ENCODE assay signal across 9 mouse cellular contexts in genomic region chr2:49619719-49620522, GRCm38 (mm10). TPM values are rescaled to one million over a fixed set of nuclear protein-coding genes. Genes with fewer than 3 reads are reported as not detected.
DNase-seq lines count a peak whose midpoint lies in the region; ATAC-seq and TF ChIP-seq lines count a peak whose summit lies in the region.
"Had no signal": no experiment of that assay in that cellular context is flagged by ENCODE, and none has a peak within 500 bp of the region (broad histone marks: within the 10 kb centered on the region; RNA-seq: fewer than 3 reads in every experiment).

No protein-coding gene starts in this region.

- H3K9me3 ChIP-seq in lung, embryonic 15.5 days, result no peaks in the 10 kb centered on the region
- H3K9me3 ChIP-seq in forebrain, embryonic 10.5 days, result peaks cover 20% of the 10 kb centered on the region
- H3K9me3 ChIP-seq in kidney, postnatal 0 days (replicated peaks; ENCODE audit: low read length), result no peaks in the 10 kb centered on the region
- no peaks in the 10 kb centered on the region for H3K9me3 ChIP-seq in neural tube, embryonic 14.5 days (ENCODE audit: control insufficient read depth, low read length)

- peak; percentile 45; the same call in 1 of the 2 replicates for ATAC-seq in lung, embryonic 15.5 days (ENCODE audit: borderline replicate concordance, extremely low read depth, low FRiP score, low TSS enrichment)
- ATAC-seq in cerebellum, adult (ENCODE audit: insufficient number of reproducible peaks, low FRiP score, low TSS enrichment), result 0 out of 2 replicates have a peak, but pooled peaks have one; percentile 7
- no peak; the same call in 1 of the 2 replicates for ATAC-seq in kidney, postnatal 0 days (replicated peaks; ENCODE audit: low FRiP score, low read depth)
- ATAC-seq in neural tube, embryonic 14.5 days (ENCODE audit: low read depth), result peak; percentile 45

- H3K9ac ChIP-seq in lung, embryonic 15.5 days, result no peak overlapping the region; the same call in 1 of the 2 replicates
- peak overlapping the region; percentile 46; the same call in 1 of the 2 replicates for H3K9ac ChIP-seq in kidney, postnatal 0 days (ENCODE audit: low read depth, low read length)
- peak overlapping the region; percentile 98 for H3K9ac ChIP-seq in neural tube, embryonic 14.5 days (replicated peaks; ENCODE audit: low read depth, low read length)

- intact Hi-C loops in gastrocnemius, postnatal 14 days (cut with DNase I; ENCODE audit: low total_unique reads), result no loop called here

- DNase-seq in lung, postnatal 36 days, result no peak
- no peak for DNase-seq in forebrain, embryonic 10.5 days (ENCODE audit: extremely low spot score, low spot score)
- DNase-seq in kidney, postnatal 0 days (ENCODE audit: low spot score), result no peak
- DNase-seq in gastrocnemius, postnatal 14 days, result no peak
- no peak for DNase-seq in adrenal gland, postnatal 36 days

- H3K4me2 ChIP-seq in lung, embryonic 15.5 days, result peak overlapping the region; percentile 96
- H3K4me2 ChIP-seq in kidney, postnatal 0 days (ENCODE audit: low read length), result peak overlapping the region; percentile 94
- peak overlapping the region; percentile 54 for H3K4me2 ChIP-seq in neural tube, embryonic 14.5 days (ENCODE audit: low read depth, low read length)

- peak overlapping the region; percentile 61 for H3K4me3 ChIP-seq in lung, embryonic 15.5 days
- H3K4me3 ChIP-seq in forebrain, embryonic 10.5 days, result peak overlapping the region; percentile 98
- H3K4me3 ChIP-seq in kidney, postnatal 0 days (replicated peaks; ENCODE audit: low read depth, low read length), result peak overlapping the region; percentile 61
- H3K4me3 ChIP-seq in neural tube, embryonic 14.5 days (ENCODE audit: low read depth, low read length), result peak overlapping the region; percentile 94

- no peak overlapping the region for H3K27ac ChIP-seq in lung, embryonic 15.5 days
- peak overlapping the region; percentile 95 for H3K27ac ChIP-seq in forebrain, embryonic 10.5 days
- H3K27ac ChIP-seq in kidney, postnatal 0 days, result no peak overlapping the region
- peak overlapping the region; percentile 92 for H3K27ac ChIP-seq in neural tube, embryonic 14.5 days (ENCODE audit: low read depth, low read length)
- H3K27ac ChIP-seq: macrophage had no signal

- H3K36me3 ChIP-seq in lung, embryonic 15.5 days, result no peaks in the 10 kb centered on the region
- peaks cover 32% of the 10 kb centered on the region for H3K36me3 ChIP-seq in forebrain, embryonic 10.5 days (replicated peaks)
- H3K36me3 ChIP-seq in kidney, postnatal 0 days (ENCODE audit: insufficient read depth, low read length), result no peaks in the 10 kb centered on the region
- no peaks in the 10 kb centered on the region; the same call in 1 of the 2 replicates for H3K36me3 ChIP-seq in neural tube, embryonic 14.5 days (ENCODE audit: control insufficient read depth, insufficient read depth, low read length)

- peaks cover 35% of the 10 kb centered on the region for H3K27me3 ChIP-seq in lung, embryonic 15.5 days
- H3K27me3 ChIP-seq in forebrain, embryonic 10.5 days (ENCODE audit: poor library complexity, severe bottlenecking), result no peaks in the 10 kb centered on the region
- H3K27me3 ChIP-seq in kidney, postnatal 0 days (ENCODE audit: insufficient read depth, low read length), result peaks cover 4% of the 10 kb centered on the region; the same call in 1 of the 2 replicates
- peaks cover 2% of the 10 kb centered on the region; the same call in 1 of the 2 replicates for H3K27me3 ChIP-seq in neural tube, embryonic 14.5 days (ENCODE audit: control insufficient read depth, insufficient read depth, low read length)

- no peak for TF ChIP-seq CTCF in kidney, postnatal 0 days (IDR thresholded peaks at IDR 0.05; ENCODE audit: low read depth)

- whole genome bisulfite sequencing in lung, embryonic 15.5 days, result 2% methylated on average over 33 of the region's 33 CpGs
- WGBS in forebrain, embryonic 10.5 days, result under 1% methylated on average over 33 of the region's 33 CpGs
- whole genome bisulfite sequencing in kidney, postnatal 0 days, result 1% methylated on average over 33 of the region's 33 CpGs
- under 1% methylated on average over 33 of the region's 33 CpGs for WGBS in neural tube, embryonic 14.5 days

- H3K4me1 ChIP-seq in lung, embryonic 15.5 days, result peaks cover 10% of the 10 kb centered on the region
- peaks cover 27% of the 10 kb centered on the region for H3K4me1 ChIP-seq in forebrain, embryonic 10.5 days
- H3K4me1 ChIP-seq in kidney, postnatal 0 days (replicated peaks; ENCODE audit: insufficient read depth, low read length), result peaks cover 3% of the 10 kb centered on the region; the same call in 1 of the 2 replicates
- peaks cover 15% of the 10 kb centered on the region for H3K4me1 ChIP-seq in neural tube, embryonic 14.5 days (ENCODE audit: control insufficient read depth, insufficient read depth, low read length)

RNA-seq across cellular contexts. Expression of gene Kif5c, which starts 0.8 kb away (rescaled TPM):
- polyA plus RNA-seq in lung, embryonic 15.5 days (2015; fragmentation: Nextera tagmentation; extraction: Ambion mirVana), result 0.69 and 1.2 TPM in 2 replicates
- 30.9 and 35.8 TPM in 2 replicates for polyA plus RNA-seq in forebrain, embryonic 10.5 days (2016; fragmentation: Nextera tagmentation; extraction: Ambion mirVana)
- 2.7 TPM in 2 replicates for polyA plus RNA-seq in kidney, postnatal 0 days (2015; fragmentation: Nextera tagmentation; extraction: Ambion mirVana)
- polyA plus RNA-seq in neural tube, embryonic 14.5 days (2014; fragmentation: Nextera tagmentation; extraction: Ambion mirVana), result 218 and 254 TPM in 2 replicates
- under 1 TPM; 0.27 to 0.40 TPM for total RNA-seq in gastrocnemius, postnatal 14 days (2021)
- 1 to 10 TPM; 4.8 to 5.4 TPM for total RNA-seq in adrenal gland, postnatal 36 days (2021)

Comparison
In these comparisons a context has a peak if more than half of its experiments do, and no peak if none do; other contexts are left out.
1. H3K27ac ChIP-seq: peak in forebrain, embryonic 10.5 days (single experiment) and neural tube, embryonic 14.5 days (single experiment); none in lung, embryonic 15.5 days (single experiment) and kidney, postnatal 0 days (single experiment).
2. Peak in every context shown above with its lines, with median percentiles within 50 percentile points of each other: H3K4me2 ChIP-seq and H3K4me3 ChIP-seq.